Mouse (Mus musculus) MEL (cell line): Measurements from ENCODE around the gene Sirt5.

Experiments used
- MAX ChIP-seq: IDR thresholded peaks from 2 replicates; pipeline ENCODE4 v1.6.1; 2011; ENCODE audit warnings: low read length, improper control_type of control experiment
- ZKSCAN1 ChIP-seq: IDR thresholded peaks from 2 replicates; pipeline ENCODE4 v1.6.1; 2012; ENCODE audit warnings: low read depth, mild to moderate bottlenecking, inconsistent platforms, low read length, improper control_type of control experiment, moderate library complexity

DNA sequence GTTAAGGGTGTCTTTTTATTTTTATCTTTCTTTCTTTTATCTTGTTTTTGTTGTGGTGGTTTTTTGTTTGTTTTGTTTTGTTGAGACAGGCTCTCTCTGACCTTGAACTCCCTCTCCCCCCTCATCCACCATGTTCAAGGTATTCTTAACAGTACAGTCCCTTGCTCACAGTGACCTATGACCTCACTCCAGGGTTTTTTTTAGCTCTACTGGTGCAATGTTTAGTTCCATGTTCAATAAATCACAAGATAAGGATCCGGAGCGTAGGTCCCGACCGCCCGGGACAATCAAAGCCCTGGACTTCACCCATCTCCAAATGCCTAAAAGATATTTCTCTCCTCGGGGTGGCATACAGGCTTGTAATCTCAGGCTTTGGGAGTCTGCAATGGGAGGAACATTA, 4.8 kb downstream of the Sirt5 start:
- no peak for TF ChIP-seq ZKSCAN1
- no peak for TF ChIP-seq MAX
